Mouse (Mus musculus): ENCODE measurements at regions not wholly inside any gene's neighbourhood (a gene's known extent, or its start where the extent isn't known, plus 50 kb on each side); places are given as distances from the start of the nearest gene placed in this dataset.

- H3K4me1 ChIP-seq, result no peaks in the 10 kb centered on the region
- no peaks in the 10 kb centered on the region for H3K36me3 ChIP-seq
- H3K9me3 ChIP-seq, result no peaks in the 10 kb centered on the region
- WGBS, result 75% methylated on average over 7 of the region's 7 CpGs
- ATAC-seq (ENCODE audit: insufficient read depth, low FRiP score, low read depth), result no peak
- H3K4me3 ChIP-seq (replicated peaks), result no peak overlapping the region
- H3K9ac ChIP-seq, result no peak overlapping the region
- no peak overlapping the region for H3K27ac ChIP-seq
- no peak overlapping the region for H3K4me2 ChIP-seq
- H3K27me3 ChIP-seq (replicated peaks), result no peaks in the 10 kb centered on the region
Measured at GRCm38 (mm10) chr14:102825525-102825924, 156.9 kb downstream of the Kctd12 start.

- H3K27me3 ChIP-seq (replicated peaks), result no peaks in the 10 kb centered on the region
- no peak overlapping the region for H3K9ac ChIP-seq
- no peaks in the 10 kb centered on the region for H3K36me3 ChIP-seq
- no peak overlapping the region for H3K4me2 ChIP-seq
- no peak for ATAC-seq (ENCODE audit: insufficient read depth, low FRiP score, low read depth)
- H3K4me3 ChIP-seq (replicated peaks), result no peak overlapping the region
- no peaks in the 10 kb centered on the region for H3K9me3 ChIP-seq
- WGBS, result 75% methylated on average over 5 of the region's 5 CpGs
- H3K27ac ChIP-seq, result no peak overlapping the region
- no peaks in the 10 kb centered on the region for H3K4me1 ChIP-seq
Measured at GRCm38 (mm10) chr14:102820663-102821062, 161.8 kb downstream of the Kctd12 start.

GRCm38 (mm10) chr14:102811678-102812081, 170.8 kb downstream of the Kctd12 start:
- no peak overlapping the region for H3K4me2 ChIP-seq
- H3K9ac ChIP-seq, result no peak overlapping the region
- ATAC-seq (ENCODE audit: insufficient read depth, low FRiP score, low read depth), result peak; percentile 65; the same call in 1 of the 2 replicates
- H3K36me3 ChIP-seq, result no peaks in the 10 kb centered on the region
- 0 out of 2 replicates have a peak, but pooled peaks cover 3% of the 10 kb centered on the region for H3K4me1 ChIP-seq
- WGBS, result 26% methylated on average over 5 of the region's 5 CpGs
- H3K27me3 ChIP-seq (replicated peaks), result no peaks in the 10 kb centered on the region
- no peaks in the 10 kb centered on the region for H3K9me3 ChIP-seq
- H3K4me3 ChIP-seq (replicated peaks), result no peak overlapping the region
- peak overlapping the region; percentile 78 for H3K27ac ChIP-seq

GRCm38 (mm10) chr14:102811022-102811421, 171.4 kb downstream of the Kctd12 start:
- H3K9me3 ChIP-seq, result no peaks in the 10 kb centered on the region
- H3K4me2 ChIP-seq, result no peak overlapping the region
- H3K27ac ChIP-seq, result peak overlapping the region; percentile 78; the same call in 1 of the 2 replicates
- no peak for ATAC-seq (ENCODE audit: insufficient read depth, low FRiP score, low read depth)
- no peaks in the 10 kb centered on the region for H3K27me3 ChIP-seq (replicated peaks)
- no peak overlapping the region for H3K4me3 ChIP-seq (replicated peaks)
- H3K4me1 ChIP-seq, result 0 out of 2 replicates have a peak, but pooled peaks cover 3% of the 10 kb centered on the region
- WGBS, result 53% methylated on average over 5 of the region's 5 CpGs
- no peak overlapping the region for H3K9ac ChIP-seq
- H3K36me3 ChIP-seq, result no peaks in the 10 kb centered on the region

- Histone ChIP-seq H3K36me3 (no peaks in the 10 kb centered on the region), H3K27ac (peak overlapping the region; percentile 12; the same call in 1 of the 2 replicates), H3K4me3 (replicated peaks) (no peak overlapping the region), H3K4me1 (peaks cover 8% of the 10 kb centered on the region; the same call in 1 of the 2 replicates), H3K27me3 (replicated peaks) (no peaks in the 10 kb centered on the region), H3K9me3 (no peaks in the 10 kb centered on the region), H3K4me2 (no peak overlapping the region), H3K9ac (no peak overlapping the region)
- WGBS, result 57% methylated on average over 7 of the region's 7 CpGs
- ATAC-seq (ENCODE audit: insufficient read depth, low FRiP score, low read depth), result no peak
Measured at GRCm38 (mm10) chr14:102810121-102810921, 172.1 kb downstream of the Kctd12 start.

- H3K4me2 ChIP-seq, result 0 out of 2 replicates have a peak overlapping the region, but pooled peaks have one; percentile 11
- WGBS, result 44% methylated on average over 21 of the region's 21 CpGs
- no peak for ATAC-seq (ENCODE audit: insufficient read depth, low FRiP score, low read depth)
Measured at GRCm38 (mm10) chr14:102805936-102806923, 176.2 kb downstream of the Kctd12 start.

GRCm38 (mm10) chr14:102795676-102796075, 186.8 kb downstream of the Kctd12 start:
- no peak for ATAC-seq (ENCODE audit: insufficient read depth, low FRiP score, low read depth)
- Histone ChIP-seq H3K4me1 (no peaks in the 10 kb centered on the region), H3K4me3 (replicated peaks) (no peak overlapping the region), H3K9ac (no peak overlapping the region), H3K36me3 (no peaks in the 10 kb centered on the region), H3K4me2 (no peak overlapping the region), H3K9me3 (no peaks in the 10 kb centered on the region), H3K27me3 (replicated peaks) (no peaks in the 10 kb centered on the region), H3K27ac (no peak overlapping the region)
- WGBS, result 60% methylated on average over 2 of the region's 2 CpGs

More at GRCm38 (mm10) chr14:102805936-102806923, 176.2 kb downstream of the Kctd12 start:
- no peaks in the 10 kb centered on the region for H3K36me3 ChIP-seq
- H3K9me3 ChIP-seq, result no peaks in the 10 kb centered on the region
- no peak overlapping the region for H3K9ac ChIP-seq
- H3K4me3 ChIP-seq (replicated peaks), result no peak overlapping the region
- H3K4me1 ChIP-seq, result peaks cover 5% of the 10 kb centered on the region; the same call in 1 of the 2 replicates
- no peaks in the 10 kb centered on the region for H3K27me3 ChIP-seq (replicated peaks)
- no peak overlapping the region for H3K27ac ChIP-seq

- WGBS, result 83% methylated on average over 2 of the region's 2 CpGs
- no peaks in the 10 kb centered on the region for H3K4me1 ChIP-seq
Measured at GRCm38 (mm10) chr14:102794898-102795297, 187.5 kb downstream of the Kctd12 start.

GRCm38 (mm10) chr14:102793753-102794152, 188.7 kb downstream of the Kctd12 start:
- no peaks in the 10 kb centered on the region for H3K36me3 ChIP-seq
- no peak overlapping the region for H3K4me3 ChIP-seq (replicated peaks)
- H3K4me2 ChIP-seq, result no peak overlapping the region
- no peak; the same call in 1 of the 2 replicates for ATAC-seq (ENCODE audit: insufficient read depth, low FRiP score, low read depth)
- WGBS, result 69% methylated on average over 7 of the region's 7 CpGs
- H3K9ac ChIP-seq, result no peak overlapping the region
- peak overlapping the region; percentile 16; the same call in 1 of the 2 replicates for H3K27ac ChIP-seq
- no peaks in the 10 kb centered on the region for H3K9me3 ChIP-seq
- no peaks in the 10 kb centered on the region for H3K4me1 ChIP-seq
- H3K27me3 ChIP-seq (replicated peaks), result no peaks in the 10 kb centered on the region

More at GRCm38 (mm10) chr14:102794898-102795297, 187.5 kb downstream of the Kctd12 start:
- no peak overlapping the region for H3K9ac ChIP-seq
- H3K27ac ChIP-seq, result no peak overlapping the region
- no peaks in the 10 kb centered on the region for H3K36me3 ChIP-seq
- H3K4me2 ChIP-seq, result no peak overlapping the region
- no peak overlapping the region for H3K4me3 ChIP-seq (replicated peaks)
- H3K27me3 ChIP-seq (replicated peaks), result no peaks in the 10 kb centered on the region
- no peaks in the 10 kb centered on the region for H3K9me3 ChIP-seq
- no peak for ATAC-seq (ENCODE audit: insufficient read depth, low FRiP score, low read depth)

- Histone ChIP-seq H3K36me3 (no peaks in the 10 kb centered on the region), H3K4me3 (replicated peaks) (no peak overlapping the region), H3K27me3 (replicated peaks) (no peaks in the 10 kb centered on the region), H3K9me3 (no peaks in the 10 kb centered on the region), H3K9ac (no peak overlapping the region), H3K27ac (no peak overlapping the region), H3K4me2 (no peak overlapping the region), H3K4me1 (no peaks in the 10 kb centered on the region)
- no peak for ATAC-seq (ENCODE audit: insufficient read depth, low FRiP score, low read depth)
- 80% methylated on average over 3 of the region's 3 CpGs for WGBS
Measured at GRCm38 (mm10) chr14:102790916-102791315, 191.5 kb downstream of the Kctd12 start.

GRCm38 (mm10) chr14:102782227-102782626, 200.2 kb downstream of the Kctd12 start:
- ATAC-seq (ENCODE audit: insufficient read depth, low FRiP score, low read depth), result no peak
- H3K9me3 ChIP-seq, result no peaks in the 10 kb centered on the region
- H3K4me2 ChIP-seq, result no peak overlapping the region
- H3K27ac ChIP-seq, result no peak overlapping the region
- H3K9ac ChIP-seq, result no peak overlapping the region
- no peak overlapping the region for H3K4me3 ChIP-seq (replicated peaks)
- H3K4me1 ChIP-seq, result no peaks in the 10 kb centered on the region
- H3K27me3 ChIP-seq (replicated peaks), result no peaks in the 10 kb centered on the region
- no peaks in the 10 kb centered on the region for H3K36me3 ChIP-seq
